ENCODE assay signal across 10 mouse cellular contexts in the genomic region with DNA sequence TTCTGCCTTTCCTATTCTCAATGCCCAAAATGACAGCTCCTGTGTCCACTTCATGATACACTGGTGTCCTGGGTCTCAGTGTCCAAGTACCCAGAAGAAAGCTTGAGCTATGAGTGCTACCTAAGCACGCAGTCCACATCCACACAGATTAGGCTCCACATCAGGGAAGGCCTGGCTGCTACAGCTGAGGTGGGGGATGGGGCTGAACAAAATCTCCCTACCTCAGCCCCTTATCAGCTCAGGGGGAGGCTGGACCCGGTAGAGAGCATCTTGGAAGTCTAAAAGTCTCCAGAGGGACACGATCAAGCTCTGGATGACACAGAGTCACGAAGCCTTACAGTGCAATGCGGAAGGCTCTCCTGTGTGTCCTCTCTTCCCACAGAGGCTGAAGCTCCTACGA. TPM values are rescaled to one million over a fixed set of nuclear protein-coding genes. Genes with fewer than 3 reads are reported as not detected.
DNase-seq lines count a peak whose midpoint lies in the region; ATAC-seq and TF ChIP-seq lines count a peak whose summit lies in the region.
"Had no signal": no experiment of that assay in that cellular context is flagged by ENCODE, and none has a peak within 500 bp of the region (broad histone marks: within the 10 kb centered on the region; RNA-seq: fewer than 3 reads in every experiment).

No protein-coding gene starts in this region.

- H3K4me2 ChIP-seq in stomach, embryonic 15.5 days: no peak overlapping the region; the same call in 1 of the 2 replicates
- no peak overlapping the region for H3K4me2 ChIP-seq in stomach, postnatal 0 days (replicated peaks; ENCODE audit: low read depth)
- H3K4me2 ChIP-seq in hindbrain, embryonic 16.5 days (ENCODE audit: low read length): no peak overlapping the region
- peak overlapping the region; percentile 72; the same call in 1 of the 2 replicates for H3K4me2 ChIP-seq in liver, postnatal 0 days (ENCODE audit: low read depth, low read length)

- no peaks in the 10 kb centered on the region for H3K36me3 ChIP-seq in stomach, embryonic 15.5 days
- no peaks in the 10 kb centered on the region for H3K36me3 ChIP-seq in stomach, postnatal 0 days (ENCODE audit: control insufficient read depth, insufficient read depth, low read length)
- no peaks in the 10 kb centered on the region for H3K36me3 ChIP-seq in hindbrain, embryonic 16.5 days (ENCODE audit: control insufficient read depth, insufficient read depth, low read length)
- no peaks in the 10 kb centered on the region for H3K36me3 ChIP-seq in liver, postnatal 0 days (replicated peaks; ENCODE audit: insufficient read depth, low read length)
- H3K36me3 ChIP-seq: embryonic facial prominence, embryonic 13.5 days had no signal

- ATAC-seq in stomach, embryonic 15.5 days (ENCODE audit: insufficient read depth, low FRiP score, low read depth): 0 out of 2 replicates have a peak, but pooled peaks have one; percentile 13
- ATAC-seq in stomach, postnatal 0 days (ENCODE audit: low FRiP score, low TSS enrichment): no peak; the same call in 1 of the 2 replicates
- ATAC-seq in hindbrain, embryonic 16.5 days: 0 out of 2 replicates have a peak, but pooled peaks have one; percentile 15
- 0 out of 2 replicates have a peak, but pooled peaks have one; percentile 14 for ATAC-seq in liver, postnatal 0 days

- intact Hi-C loops in gastrocnemius, postnatal 14 days (cut with DNase I; ENCODE audit: low total_unique reads): no loop called here

- H3K4me3 ChIP-seq in stomach, embryonic 15.5 days (replicated peaks): no peak overlapping the region
- no peak overlapping the region for H3K4me3 ChIP-seq in stomach, postnatal 0 days (ENCODE audit: low read depth, low read length)
- no peak overlapping the region for H3K4me3 ChIP-seq in hindbrain, embryonic 16.5 days (ENCODE audit: low read length)
- no peak overlapping the region for H3K4me3 ChIP-seq in liver, postnatal 0 days (ENCODE audit: low read depth, low read length)

- H3K27ac ChIP-seq in stomach, embryonic 15.5 days: peak overlapping the region; percentile 57
- H3K27ac ChIP-seq in stomach, postnatal 0 days (replicated peaks): no peak overlapping the region
- H3K27ac ChIP-seq in hindbrain, embryonic 16.5 days (ENCODE audit: low read depth, low read length): no peak overlapping the region
- H3K27ac ChIP-seq in liver, postnatal 0 days (ENCODE audit: low read depth): 0 out of 2 replicates have a peak overlapping the region, but pooled peaks have one; percentile 44
- H3K27ac ChIP-seq: embryonic facial prominence, embryonic 13.5 days had no signal

- no peak for TF ChIP-seq EP300 in stomach, postnatal 0 days (optimal IDR thresholded peaks at IDR 0.05)
- no peak for TF ChIP-seq EP300 in liver, postnatal 0 days (IDR thresholded peaks at IDR 0.05; ENCODE audit: low read depth)

- WGBS in stomach, embryonic 15.5 days: 61% methylated on average over 6 of the region's 6 CpGs
- WGBS in stomach, postnatal 0 days: 62% methylated on average over 6 of the region's 6 CpGs
- 67% methylated on average over 6 of the region's 6 CpGs for WGBS in hindbrain, embryonic 16.5 days
- WGBS in liver, postnatal 0 days (ENCODE audit: insufficient replicate concordance): 62% methylated on average over 6 of the region's 6 CpGs

- no peaks in the 10 kb centered on the region; the same call in 1 of the 2 replicates for H3K27me3 ChIP-seq in stomach, embryonic 15.5 days (replicated peaks)
- no peaks in the 10 kb centered on the region for H3K27me3 ChIP-seq in stomach, postnatal 0 days (ENCODE audit: control insufficient read depth, insufficient read depth, low read length)
- no peaks in the 10 kb centered on the region for H3K27me3 ChIP-seq in hindbrain, embryonic 16.5 days (replicated peaks; ENCODE audit: control insufficient read depth, insufficient read depth, low read length)
- H3K27me3 ChIP-seq in liver, postnatal 0 days (ENCODE audit: insufficient read depth, low read length): no peaks in the 10 kb centered on the region

- no peak for TF ChIP-seq CTCF in stomach, postnatal 0 days (IDR thresholded peaks at IDR 0.05; ENCODE audit: low read depth)
- TF ChIP-seq CTCF in liver, postnatal 0 days (IDR thresholded peaks at IDR 0.05; ENCODE audit: low read depth): no peak

- H3K9me3 ChIP-seq in stomach, embryonic 15.5 days: no peaks in the 10 kb centered on the region
- no peaks in the 10 kb centered on the region for H3K9me3 ChIP-seq in stomach, postnatal 0 days (ENCODE audit: control insufficient read depth, low read length)
- H3K9me3 ChIP-seq in hindbrain, embryonic 16.5 days (ENCODE audit: control insufficient read depth, low read length): no peaks in the 10 kb centered on the region
- H3K9me3 ChIP-seq in liver, postnatal 0 days (ENCODE audit: low read length): no peaks in the 10 kb centered on the region
- H3K9me3 ChIP-seq: embryonic facial prominence, embryonic 13.5 days had no signal

- H3K4me1 ChIP-seq in stomach, embryonic 15.5 days: peaks cover 12% of the 10 kb centered on the region; the same call in 1 of the 2 replicates
- no peaks in the 10 kb centered on the region for H3K4me1 ChIP-seq in stomach, postnatal 0 days (replicated peaks; ENCODE audit: control insufficient read depth, insufficient read depth)
- H3K4me1 ChIP-seq in hindbrain, embryonic 16.5 days (ENCODE audit: control insufficient read depth, insufficient read depth, low read depth, low read length): 0 out of 2 replicates have a peak, but pooled peaks cover 5% of the 10 kb centered on the region
- H3K4me1 ChIP-seq in liver, postnatal 0 days (ENCODE audit: insufficient read depth): peaks cover 27% of the 10 kb centered on the region

- H3K9ac ChIP-seq in stomach, embryonic 15.5 days: no peak overlapping the region
- no peak overlapping the region for H3K9ac ChIP-seq in stomach, postnatal 0 days (ENCODE audit: low read length)
- H3K9ac ChIP-seq in hindbrain, embryonic 16.5 days (ENCODE audit: low read depth, low read length): no peak overlapping the region
- H3K9ac ChIP-seq in liver, postnatal 0 days (replicated peaks): no peak overlapping the region

- no peak for DNase-seq in stomach, postnatal 0 days (ENCODE audit: low spot score)
- no peak for DNase-seq in liver, postnatal 0 days
- DNase-seq in gastrocnemius, postnatal 14 days: no peak
- no peak for DNase-seq in cerebellum, postnatal 14 days
- no peak for DNase-seq in gastrocnemius, postnatal 4 days (ENCODE audit: low spot score in 2 of 2)
- DNase-seq: right cerebral cortex, postnatal 4 days; thymus, postnatal 4 days had no signal

RNA-seq across cellular contexts. Expression of gene Trim2, which starts 35.6 kb away (rescaled TPM):
- 27.9 and 31.7 TPM in 2 replicates for polyA plus RNA-seq in stomach, embryonic 15.5 days (2015; fragmentation: Nextera tagmentation; extraction: Ambion mirVana)
- polyA plus RNA-seq in stomach, postnatal 0 days (2015; fragmentation: Nextera tagmentation; extraction: Ambion mirVana): 30.0 and 30.7 TPM in 2 replicates
- polyA plus RNA-seq in hindbrain, embryonic 16.5 days (2015; fragmentation: Nextera tagmentation; extraction: Ambion mirVana): 151 and 154 TPM in 2 replicates
- 2.7 and 2.9 TPM in 2 replicates for polyA plus RNA-seq in liver, postnatal 0 days (2015; fragmentation: Nextera tagmentation; extraction: Ambion mirVana)
- 1 to 10 TPM; 4.9 to 5.4 TPM for total RNA-seq in gastrocnemius, postnatal 14 days (2021)
- 10 to 100 TPM; 14.7 to 15.8 TPM for total RNA-seq in gastrocnemius, postnatal 4 days (2021)

Comparison
In these comparisons a context has a peak if more than half of its experiments do, and no peak if none do; other contexts are left out.
1. H3K27ac ChIP-seq: peak in stomach, embryonic 15.5 days (single experiment) and liver, postnatal 0 days (single experiment); none in stomach, postnatal 0 days (single experiment) and hindbrain, embryonic 16.5 days (single experiment).